Mouse (Mus musculus) heart, postnatal 0 days (tissue): Measurements from ENCODE around the gene Astn2.

Source experiments
- CTCF ChIP-seq: IDR thresholded peaks from 2 replicates; pipeline ENCODE4 v1.5.1; 2016; ENCODE audit warnings: antibody characterized with exemption, control low read depth, low read depth
- EP300 ChIP-seq: IDR thresholded peaks from 2 replicates; pipeline ENCODE4 v1.6.1; 2016; ENCODE audit warnings: antibody characterized with exemption, low read depth

DNA sequence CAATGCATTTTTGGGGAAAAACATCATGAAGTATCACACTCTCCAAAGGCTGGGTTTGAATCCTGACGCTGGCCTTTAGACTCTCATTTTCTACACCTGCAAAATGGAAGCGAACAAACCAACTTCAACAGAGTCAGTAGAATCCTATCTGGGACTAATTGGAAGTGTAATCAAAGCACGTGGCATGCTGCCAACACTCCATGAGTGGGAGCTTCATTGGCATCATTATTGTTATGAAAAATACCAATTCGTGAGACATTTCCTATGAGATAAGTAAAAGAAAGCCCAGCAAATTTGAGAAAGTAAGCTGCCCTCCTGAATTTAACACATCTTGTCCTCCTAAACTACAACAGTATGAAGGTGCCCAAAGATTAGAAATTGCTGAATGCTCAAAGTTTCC is 955.2 kb downstream of the Astn2 start:
- TF ChIP-seq CTCF: no peak
- TF ChIP-seq EP300: no peak
